Mouse (Mus musculus) CD4-positive, CD25-positive, alpha-beta regulatory T cell, adult 9 weeks (primary cell): Measurements from ENCODE around the gene Gal3st2c. TPM values are rescaled to one million over a fixed set of nuclear protein-coding genes. Genes with fewer than 3 reads are reported as not detected.

ENCODE experiments used
- polyA plus RNA-seq: library from polyadenylated mRNA; unstranded; fragments of 100-300 nt; shearing (Covaris generic); gene quantifications from one replicate; pipeline ENCODE4 v1.2.1, GENCODE M21; 2017

Gene Gal3st2c
- 0.06 TPM for polyA plus RNA-seq

DNA sequence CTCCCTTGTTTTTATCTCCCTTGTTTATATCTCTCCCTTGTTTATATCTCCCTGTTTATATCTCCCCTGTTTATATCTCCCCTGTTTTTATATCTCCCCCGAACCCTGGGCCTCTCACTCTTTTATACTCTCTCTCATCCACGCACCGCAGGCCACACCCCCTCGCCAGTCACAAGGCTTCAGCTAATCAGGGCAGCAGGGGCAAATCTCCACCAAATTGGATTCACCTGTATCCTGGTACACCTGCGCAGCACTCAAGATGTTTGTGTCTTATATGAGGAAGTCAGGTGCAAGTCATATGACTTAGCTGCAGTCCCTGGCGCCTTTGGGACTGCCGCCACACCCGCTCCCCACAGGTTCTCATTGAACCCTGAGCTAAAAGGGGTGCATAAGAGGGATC, at the start of gene Gal3st2c:
Gene Gal3st2c, plus strand, starts transcription at position 301 of the 400 bp plus-strand sequence.

DNA sequence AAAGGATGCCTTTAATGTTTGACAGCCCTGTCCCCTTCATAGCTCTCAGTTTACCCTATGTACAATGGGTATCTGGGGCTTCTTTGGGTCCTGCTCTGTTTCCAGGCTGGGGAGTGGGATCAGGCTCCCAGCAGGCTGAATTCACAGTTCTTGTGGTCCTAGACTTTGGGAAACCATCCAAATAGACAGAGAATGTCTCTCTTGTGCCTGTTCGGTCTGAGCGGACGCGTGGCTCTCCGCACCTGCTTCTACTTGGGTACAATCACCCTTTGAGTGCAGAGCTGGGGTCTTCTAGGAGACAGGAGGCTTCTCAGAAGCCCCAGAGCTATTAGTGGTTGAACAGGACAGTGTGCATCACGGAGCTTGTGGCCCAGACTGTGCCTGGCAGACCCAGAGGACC, 29.8 kb downstream of the Gal3st2c start, which contains the start of gene Neu4:
Gene Neu4, plus strand, starts transcription at position 301 of the 400 bp plus-strand sequence.

DNA sequence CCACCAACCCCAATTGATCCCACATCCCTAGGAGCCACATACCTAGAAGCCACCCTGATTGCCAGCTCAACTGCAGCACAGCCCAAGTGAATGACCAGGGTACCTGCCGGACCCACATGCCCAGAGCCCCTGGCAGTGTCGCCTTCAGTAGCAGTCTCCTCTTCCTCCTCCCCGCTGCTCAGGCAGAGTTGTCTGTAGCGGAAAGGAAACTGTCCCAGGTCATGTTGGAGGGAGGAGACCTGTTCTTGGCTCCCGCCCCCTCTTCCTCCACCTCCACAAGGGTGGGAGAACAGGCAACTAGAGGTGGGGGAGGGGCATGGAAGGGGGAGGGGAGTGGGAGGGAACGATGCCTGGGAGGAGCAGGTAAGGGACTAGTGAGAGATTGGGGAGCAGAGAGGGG, 62.1 kb downstream of the Gal3st2c start, which contains the start of gene Pdcd1:
Gene Pdcd1, minus strand, starts transcription at position 181 of the 400 bp plus-strand sequence.

Other genes starting within 250 kb of the Gal3st2c start
- 103 TPM for gene Atg4b, start 239.0 kb upstream of the Gal3st2c start, polyA plus RNA-seq
- 14.9 TPM for gene Thap4, start 235.6 kb upstream of the Gal3st2c start, polyA plus RNA-seq
- 153 TPM for gene Dtymk, start 188.6 kb upstream of the Gal3st2c start, polyA plus RNA-seq
- gene Ing5, start 186.5 kb upstream of the Gal3st2c start, polyA plus RNA-seq, result 43.6 TPM
- 33.9 TPM for gene D2hgdh, start 165.6 kb upstream of the Gal3st2c start, polyA plus RNA-seq
- gene Gal3st2, start 129.2 kb upstream of the Gal3st2c start, polyA plus RNA-seq, result not detected
- gene Gal3st2b, start 72.2 kb upstream of the Gal3st2c start, polyA plus RNA-seq, result not detected
- not detected for gene Neu4, start 29.9 kb downstream of the Gal3st2c start, polyA plus RNA-seq
- 209 TPM for gene Pdcd1, start 62.0 kb downstream of the Gal3st2c start, polyA plus RNA-seq